Mouse (Mus musculus) T-helper 17 cell (primary cell): Measurements from ENCODE around the gene Rabl6.

ENCODE experiments used
- in situ Hi-C, 2 experiments: fragments of 300-600 bp; cut with MboI, MseI; formaldehyde crosslinking; loops; 1 replicate in 1 of 2; 2 replicates in 1 of 2; pipeline ENCODE4 v1.15.1; 2025; ENCODE audit warnings: high pct_unique_total_duplicates in 2 of 2

Rabl6 gene

GRCm38 (mm10) chr2:25607761-25608622 is at the start of gene Rabl6:
Gene Rabl6 (minus strand): TSS chr2:25608521.
- in situ Hi-C loops: no loop called here

- in situ Hi-C loops: no loop called here
Measured at GRCm38 (mm10) chr2:25657652-25658051, 49.3 kb upstream of the Rabl6 start, which contains the start of gene Lcn5. Gene Lcn5 (plus strand): TSS chr2:25657952.

- in situ Hi-C loops: no loop called here
Measured at GRCm38 (mm10) chr2:25657246-25657645, 48.9 kb upstream of the Rabl6 start.

- in situ Hi-C loops: no loop called here
Measured at GRCm38 (mm10) chr2:25656691-25657090, 48.4 kb upstream of the Rabl6 start.

GRCm38 (mm10) chr2:25654502-25654901 is 46.2 kb upstream of the Rabl6 start:
- in situ Hi-C loops: no loop called here

GRCm38 (mm10) chr2:25652902-25653301 is 44.6 kb upstream of the Rabl6 start, which contains the start of gene Lcn8:
Gene Lcn8 (plus strand): TSS chr2:25653120.
- in situ Hi-C loops: no loop called here

- in situ Hi-C loops: no loop called here
Measured at GRCm38 (mm10) chr2:25639890-25640289, 31.6 kb upstream of the Rabl6 start.

GRCm38 (mm10) chr2:25634046-25634445 is 25.7 kb upstream of the Rabl6 start:
- in situ Hi-C loops: no loop called here

- in situ Hi-C loops: no loop called here
Measured at GRCm38 (mm10) chr2:25633616-25634015, 25.3 kb upstream of the Rabl6 start.

- in situ Hi-C loops: no loop called here
Measured at GRCm38 (mm10) chr2:25628738-25629137, 20.4 kb upstream of the Rabl6 start.

GRCm38 (mm10) chr2:25627811-25628210 is 19.5 kb upstream of the Rabl6 start, which contains the start of gene Fcna:
Gene Fcna (minus strand): TSS chr2:25628030.
- in situ Hi-C loops: no loop called here

- in situ Hi-C loops: no loop called here
Measured at GRCm38 (mm10) chr2:25625986-25626385, 17.7 kb upstream of the Rabl6 start.

- in situ Hi-C loops: no loop called here
Measured at GRCm38 (mm10) chr2:25621229-25622200, 13.2 kb upstream of the Rabl6 start, which contains the start of gene Tmem141. Gene Tmem141 (minus strand): TSS chr2:25622005.

GRCm38 (mm10) chr2:25620852-25621228 is 12.5 kb upstream of the Rabl6 start:
- in situ Hi-C loops: no loop called here

- in situ Hi-C loops: no loop called here
Measured at GRCm38 (mm10) chr2:25620386-25620785, 12.1 kb upstream of the Rabl6 start.

- in situ Hi-C loops: no loop called here
Measured at GRCm38 (mm10) chr2:25617578-25617977, 9.3 kb upstream of the Rabl6 start, which contains the start of gene Ccdc183. Gene Ccdc183 (minus strand): TSS chr2:25617678.

GRCm38 (mm10) chr2:25616398-25616797 is 8.1 kb upstream of the Rabl6 start:
- in situ Hi-C loops: no loop called here

GRCm38 (mm10) chr2:25608671-25609070 is 350 bp upstream of the Rabl6 start:
- in situ Hi-C loops: no loop called here

- in situ Hi-C loops: no loop called here
Measured at GRCm38 (mm10) chr2:25602526-25602925, 5.8 kb downstream of the Rabl6 start.

- in situ Hi-C loops: no loop called here
Measured at GRCm38 (mm10) chr2:25600037-25600436, 8.3 kb downstream of the Rabl6 start.

GRCm38 (mm10) chr2:25598749-25599148 is 9.6 kb downstream of the Rabl6 start:
- in situ Hi-C loops: no loop called here
